Mouse (Mus musculus) liver, embryonic 14.5 days (tissue): Measurements from ENCODE around the gene Phka2.
A peak's percentile ranks its signal among the peaks of the same experiment; 100 is the strongest.

Experiments
- CTCF ChIP-seq: IDR thresholded peaks from 2 replicates; pipeline ENCODE4 v1.5.1; 2016; ENCODE audit warnings: antibody characterized with exemption, low read depth, control low read depth
- EP300 ChIP-seq: IDR thresholded peaks from 2 replicates; pipeline ENCODE4 v1.6.1; 2016; ENCODE audit warnings: antibody characterized with exemption, low read depth

GRCm38 (mm10) chrX:160496473-160496872 lies 5.5 kb upstream of the Phka2 start:
- TF ChIP-seq CTCF: no peak
- TF ChIP-seq EP300: peak; percentile 56; the same call in 1 of the 2 replicates
